In genomic region chr11:43877211-43877610, GRCm38 (mm10) we compare ENCODE assay signal across 28 mouse cellular contexts. TPM values are rescaled to one million over a fixed set of nuclear protein-coding genes. Genes with fewer than 3 reads are reported as not detected.
DNase-seq lines count a peak whose midpoint lies in the region; ATAC-seq and TF ChIP-seq lines count a peak whose summit lies in the region.
"Had no signal": no experiment of that assay in that cellular context is flagged by ENCODE, and none has a peak within 500 bp of the region (broad histone marks: within the 10 kb centered on the region; RNA-seq: fewer than 3 reads in every experiment).

No protein-coding gene starts in this region.

- H3K4me2 ChIP-seq in forebrain, postnatal 0 days (ENCODE audit: low read depth) = no peak overlapping the region
- no peak overlapping the region for H3K4me2 ChIP-seq in midbrain, postnatal 0 days (ENCODE audit: low read depth, low read length, poor library complexity, severe bottlenecking)
- H3K4me2 ChIP-seq in midbrain, embryonic 13.5 days (replicated peaks) = no peak overlapping the region
- H3K4me2 ChIP-seq: heart, embryonic 13.5 days; hindbrain, embryonic 15.5 days; liver, embryonic 12.5 days; midbrain, embryonic 15.5 days had no signal

- H3K9me3 ChIP-seq in forebrain, postnatal 0 days (ENCODE audit: low read length) = no peaks in the 10 kb centered on the region
- no peaks in the 10 kb centered on the region for H3K9me3 ChIP-seq in forebrain, embryonic 10.5 days
- no peaks in the 10 kb centered on the region for H3K9me3 ChIP-seq in midbrain, postnatal 0 days (ENCODE audit: low read length)
- no peaks in the 10 kb centered on the region for H3K9me3 ChIP-seq in midbrain, embryonic 13.5 days
- H3K9me3 ChIP-seq: heart, embryonic 13.5 days; hindbrain, embryonic 15.5 days; liver, embryonic 12.5 days; megakaryocyte, embryonic 14.5 days; midbrain, embryonic 15.5 days had no signal

- H3K4me3 ChIP-seq in forebrain, postnatal 0 days (ENCODE audit: low read depth, low read length) = no peak overlapping the region
- H3K4me3 ChIP-seq in forebrain, embryonic 10.5 days = no peak overlapping the region
- H3K4me3 ChIP-seq in midbrain, postnatal 0 days (ENCODE audit: low read depth, low read length) = no peak overlapping the region
- H3K4me3 ChIP-seq in midbrain, embryonic 13.5 days (replicated peaks) = no peak overlapping the region
- H3K4me3 ChIP-seq: heart, embryonic 13.5 days; hindbrain, embryonic 15.5 days; layer of hippocampus, adult 2 months; left cerebral cortex, adult 2 months; liver, embryonic 12.5 days; megakaryocyte, embryonic 14.5 days; midbrain, embryonic 15.5 days had no signal

- no peaks in the 10 kb centered on the region for H3K36me3 ChIP-seq in forebrain, postnatal 0 days (ENCODE audit: insufficient read depth)
- H3K36me3 ChIP-seq in forebrain, embryonic 10.5 days (replicated peaks) = no peaks in the 10 kb centered on the region
- H3K36me3 ChIP-seq in midbrain, postnatal 0 days (ENCODE audit: insufficient read depth, low read length) = no peaks in the 10 kb centered on the region
- H3K36me3 ChIP-seq in midbrain, embryonic 13.5 days = no peaks in the 10 kb centered on the region
- H3K36me3 ChIP-seq: heart, embryonic 13.5 days; hindbrain, embryonic 15.5 days; liver, embryonic 12.5 days; midbrain, embryonic 15.5 days had no signal

- no peak for TF ChIP-seq CTCF in forebrain, postnatal 0 days (IDR thresholded peaks at IDR 0.05; ENCODE audit: low read depth)
- no peak for TF ChIP-seq CTCF in midbrain, postnatal 0 days (IDR thresholded peaks at IDR 0.05)

- no peaks in the 10 kb centered on the region for H3K4me1 ChIP-seq in forebrain, postnatal 0 days (ENCODE audit: insufficient read depth)
- H3K4me1 ChIP-seq in forebrain, embryonic 10.5 days = no peaks in the 10 kb centered on the region
- no peaks in the 10 kb centered on the region for H3K4me1 ChIP-seq in midbrain, postnatal 0 days (ENCODE audit: insufficient read depth, low read length)
- no peaks in the 10 kb centered on the region for H3K4me1 ChIP-seq in midbrain, embryonic 13.5 days (replicated peaks)
- H3K4me1 ChIP-seq: heart, embryonic 13.5 days; hindbrain, embryonic 15.5 days; liver, embryonic 12.5 days; megakaryocyte, embryonic 14.5 days; midbrain, embryonic 15.5 days had no signal

- WGBS in forebrain, postnatal 0 days = 50% methylated on average over 5 of the region's 5 CpGs
- 86% methylated on average over 5 of the region's 5 CpGs for WGBS in forebrain, embryonic 10.5 days
- 82% methylated on average over 5 of the region's 5 CpGs for WGBS in midbrain, postnatal 0 days
- 84% methylated on average over 5 of the region's 5 CpGs for WGBS in midbrain, embryonic 13.5 days

- intact Hi-C loops in left cerebral cortex, postnatal 4 days (cut with DNase I) = no loop called here

- no peak overlapping the region for H3K27ac ChIP-seq in forebrain, postnatal 0 days (ENCODE audit: low read depth, low read length)
- no peak overlapping the region for H3K27ac ChIP-seq in forebrain, embryonic 10.5 days
- no peak overlapping the region for H3K27ac ChIP-seq in midbrain, postnatal 0 days (ENCODE audit: low read depth, low read length)
- H3K27ac ChIP-seq in midbrain, embryonic 13.5 days = no peak overlapping the region
- H3K27ac ChIP-seq: heart, embryonic 13.5 days; hindbrain, embryonic 15.5 days; layer of hippocampus, adult 2 months; left cerebral cortex, adult 2 months; liver, embryonic 12.5 days; midbrain, embryonic 15.5 days; stomach, postnatal 0 days had no signal

- DNase-seq in forebrain, postnatal 0 days = peak; percentile 1
- DNase-seq in forebrain, embryonic 10.5 days (ENCODE audit: extremely low spot score, low spot score) = no peak
- DNase-seq in left cerebral cortex, postnatal 4 days = peak; percentile 51
- DNase-seq in left cerebral cortex, adult 9 months (ENCODE audit: low spot score in 2 of 2) = no peak
- DNase-seq in midbrain, postnatal 0 days (ENCODE audit: low spot score) = peak; percentile 56
- DNase-seq in retina, postnatal 1 day = no peak
- DNase-seq: adrenal gland, adult 8-10 months; B cell, adult 2 months; cerebellum, adult 18-20 months; gastrocnemius, postnatal 10 days; heart, postnatal 10 days; kidney, adult 2 months; kidney, postnatal 25 days; liver, postnatal 0 days; lung, postnatal 4 days; right cerebral cortex, postnatal 4 days; thymus, adult 18-20 months; thymus, postnatal 25 days had no signal

- H3K9ac ChIP-seq in forebrain, postnatal 0 days = no peak overlapping the region
- H3K9ac ChIP-seq in midbrain, postnatal 0 days (replicated peaks; ENCODE audit: low read length, poor library complexity, severe bottlenecking) = no peak overlapping the region
- no peak overlapping the region for H3K9ac ChIP-seq in midbrain, embryonic 13.5 days (replicated peaks)
- H3K9ac ChIP-seq: heart, embryonic 13.5 days; hindbrain, embryonic 15.5 days; liver, embryonic 12.5 days; liver, postnatal 0 days; midbrain, embryonic 15.5 days had no signal

- ATAC-seq in forebrain, postnatal 0 days = no peak
- no peak for ATAC-seq in midbrain, postnatal 0 days (ENCODE audit: low FRiP score)
- no peak for ATAC-seq in midbrain, embryonic 13.5 days
- ATAC-seq: liver, embryonic 12.5 days; liver, postnatal 0 days; midbrain, embryonic 15.5 days had no signal

- H3K27me3 ChIP-seq in forebrain, postnatal 0 days (ENCODE audit: insufficient read depth, low read length) = no peaks in the 10 kb centered on the region
- H3K27me3 ChIP-seq in forebrain, embryonic 10.5 days (ENCODE audit: poor library complexity, severe bottlenecking) = no peaks in the 10 kb centered on the region
- no peaks in the 10 kb centered on the region for H3K27me3 ChIP-seq in midbrain, postnatal 0 days (ENCODE audit: insufficient read depth, low read length)
- H3K27me3 ChIP-seq in midbrain, embryonic 13.5 days = no peaks in the 10 kb centered on the region
- H3K27me3 ChIP-seq: heart, embryonic 13.5 days; hindbrain, embryonic 15.5 days; liver, embryonic 12.5 days; megakaryocyte, embryonic 14.5 days; midbrain, embryonic 15.5 days had no signal

RNA-seq across cellular contexts. Expression of gene Adra1b, which starts 23.8 kb away (rescaled TPM):
- 7.2 and 12.1 TPM in 2 replicates for total RNA-seq in forebrain, postnatal 0 days (2014; rRNA removed)
- 4.1 and 6.5 TPM in 2 replicates for polyA plus RNA-seq in forebrain, postnatal 0 days (2015; fragmentation: Nextera tagmentation; extraction: Ambion mirVana)
- 0.12 and 0.15 TPM in 2 replicates for polyA plus RNA-seq in forebrain, embryonic 10.5 days (2016; fragmentation: Nextera tagmentation; extraction: Ambion mirVana)
- 10 to 100 TPM in 1 of 2 experiments, 1 to 10 TPM in 1; 8.8 to 10.4 TPM for total RNA-seq in left cerebral cortex, postnatal 4 days (2021)
- total RNA-seq in midbrain, postnatal 0 days (2014; rRNA removed) = 30.5 and 38.7 TPM in 2 replicates
- polyA plus RNA-seq in midbrain, postnatal 0 days (2015; fragmentation: Nextera tagmentation; extraction: Ambion mirVana) = 16.4 and 17.1 TPM in 2 replicates
- polyA plus RNA-seq in midbrain, embryonic 13.5 days (2015; fragmentation: Nextera tagmentation; extraction: Ambion mirVana) = 2.2 and 2.5 TPM in 2 replicates
- total RNA-seq: hematopoietic stem cell, adult 5-6 weeks had no signal

Comparison
In these comparisons a context has a peak if more than half of its experiments do, and no peak if none do; other contexts are left out.
1. DNase-seq: peak in forebrain, postnatal 0 days (single experiment), left cerebral cortex, postnatal 4 days (single experiment) and midbrain, postnatal 0 days (single experiment); none in forebrain, embryonic 10.5 days (single experiment), left cerebral cortex, adult 9 months (0 of 2) and retina, postnatal 1 day (single experiment).